Mouse (Mus musculus) bone marrow macrophage, adult 2 months (primary cell): ENCODE data around the gene Gm20388.

Experiments
- CTCF ChIP-seq: IDR thresholded peaks from 2 replicates; pipeline ENCODE4 v1.5.1; 2012; ENCODE audit warnings: low read depth, mild to moderate bottlenecking, low read length, moderate library complexity
- POLR2A ChIP-seq: IDR thresholded peaks from 2 replicates; pipeline ENCODE4 v1.6.1; 2012; ENCODE audit warnings: mild to moderate bottlenecking, low read depth, low read length, borderline replicate concordance

DNA sequence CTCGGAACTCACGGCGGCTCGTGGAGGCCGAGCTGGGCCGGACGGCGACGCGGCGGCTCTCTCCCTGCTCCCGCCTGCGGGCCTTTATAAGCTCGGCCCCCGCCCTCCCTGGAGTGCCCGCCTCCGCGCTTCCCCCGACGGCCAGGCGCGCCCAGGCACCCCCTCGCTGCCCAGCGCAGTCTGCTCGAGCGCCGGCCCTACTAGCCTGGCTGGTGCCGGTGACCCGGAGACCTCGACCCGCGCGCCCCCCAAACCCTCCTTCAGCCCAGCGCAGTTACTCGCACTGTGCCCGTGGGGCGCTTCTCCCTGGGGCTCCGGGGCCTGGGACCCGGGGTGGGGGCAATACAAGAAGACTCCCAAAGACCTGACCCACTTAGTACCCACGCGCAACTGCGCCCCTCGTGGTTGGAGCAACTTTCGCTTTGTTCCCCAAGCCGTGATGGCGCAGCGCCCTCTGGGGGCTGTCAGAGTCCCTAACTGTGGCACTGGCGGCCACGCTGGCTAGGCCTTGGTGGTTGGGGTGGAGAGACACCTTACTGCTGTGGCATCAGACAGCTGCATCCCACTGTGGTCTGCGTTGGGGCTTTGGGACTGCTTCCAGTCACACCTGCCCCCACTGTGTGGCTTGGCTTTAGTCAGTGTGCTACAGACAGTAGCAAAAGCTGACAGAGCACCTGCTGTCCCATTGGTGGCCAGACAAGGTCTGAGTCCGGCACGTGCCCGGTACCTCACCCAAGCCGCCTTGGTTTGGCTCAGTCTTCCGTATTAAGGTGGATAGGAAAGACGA is 2640.8 kb downstream of the Gm20388 start, which contains the start of gene Piezo1:
- TF ChIP-seq CTCF (peak; percentile 98), POLR2A (peak; percentile 79; the same call in 1 of the 2 replicates)
